Mouse (Mus musculus) right cerebral cortex, postnatal 25 days (tissue): ENCODE measurements around the gene Zfp383.
"Not testable (repeated sequence)": the region's sequence is repeated elsewhere in the genome, so short reads cannot be mapped to it uniquely, and the experiment has no call there.

Experiments used
- DNase-seq: peaks from one replicate; pipeline ENCODE4 v3.0.0; 2022

The Zfp383 gene

DNA sequence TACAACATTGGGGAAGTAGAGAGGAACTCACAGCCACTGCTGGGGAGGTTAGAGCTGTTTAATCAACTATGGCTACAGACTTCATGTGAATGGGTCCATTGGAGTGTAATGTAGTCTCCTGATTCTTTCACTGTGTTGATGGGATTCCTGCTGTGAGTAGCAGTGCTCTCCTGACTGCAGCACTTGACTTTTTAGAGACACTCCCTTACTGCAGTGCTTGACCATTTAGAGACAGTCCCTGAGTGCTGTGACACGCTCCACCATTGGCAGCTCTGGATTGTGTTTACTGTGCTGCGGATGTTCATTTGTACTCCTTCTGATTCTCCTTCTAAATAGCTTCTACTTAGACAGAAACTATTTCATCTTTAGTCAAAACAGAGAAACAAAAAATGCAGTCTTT is 34.7 kb downstream of the Zfp383 start:
- no peak for DNase-seq

DNA sequence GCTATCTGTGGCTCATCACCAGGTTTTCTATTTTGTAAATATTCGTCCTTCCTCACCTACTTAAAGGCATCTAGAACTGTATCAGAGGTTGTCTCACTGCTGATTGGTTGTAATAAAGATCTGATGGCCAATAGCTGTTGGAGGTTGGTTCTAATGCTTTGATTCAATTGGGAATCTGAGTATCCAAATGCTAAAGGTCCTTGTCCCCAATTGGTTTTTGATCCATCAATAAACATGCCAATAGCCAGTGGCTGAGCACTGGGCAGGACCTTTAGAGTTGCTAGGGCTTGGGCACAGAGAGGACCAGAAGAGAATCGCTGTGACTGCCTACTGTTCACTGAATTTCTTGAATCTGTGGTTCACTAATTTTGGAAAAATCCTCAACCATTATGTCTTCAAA is 35.7 kb downstream of the Zfp383 start:
- DNase-seq: no peak

DNA sequence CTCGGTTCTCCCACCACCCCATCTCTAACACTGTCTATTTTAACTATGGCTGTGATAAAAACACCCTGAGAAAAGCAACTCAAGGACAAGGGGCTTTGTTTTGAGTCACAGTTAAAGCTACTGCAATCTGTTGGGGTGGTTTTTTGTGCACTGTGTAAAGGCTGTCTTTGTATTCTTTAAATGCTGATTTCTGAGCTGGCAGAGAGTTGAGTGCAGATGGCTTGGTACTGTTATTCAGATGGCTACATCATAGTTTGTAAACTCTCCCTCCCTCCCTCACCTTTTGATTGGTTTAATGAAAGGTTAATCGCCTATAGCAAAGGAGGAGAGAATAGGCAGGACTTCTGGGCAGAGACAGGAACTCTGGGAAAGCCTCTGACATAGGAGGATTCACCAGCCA is 36.2 kb downstream of the Zfp383 start:
- no peak for DNase-seq

DNA sequence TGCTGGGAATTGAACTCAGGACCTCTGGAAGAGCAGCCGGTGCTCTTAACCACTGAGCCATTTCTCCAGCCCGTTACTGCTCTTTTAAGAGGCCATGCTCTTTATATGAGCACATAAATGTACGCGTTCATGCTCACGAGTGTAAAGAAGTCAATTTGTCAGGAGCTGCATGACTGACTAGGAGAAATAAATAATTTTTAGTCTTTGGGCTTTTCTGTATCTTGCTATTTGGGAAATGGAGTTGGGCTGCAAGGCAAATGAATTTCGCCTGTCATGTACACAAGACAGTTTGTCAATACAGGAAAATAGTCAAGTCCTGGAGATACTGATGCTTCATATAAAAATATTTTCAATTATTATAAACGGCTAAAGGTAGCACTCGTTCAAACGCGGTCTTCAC is 45.1 kb downstream of the Zfp383 start:
- no peak for DNase-seq

DNA sequence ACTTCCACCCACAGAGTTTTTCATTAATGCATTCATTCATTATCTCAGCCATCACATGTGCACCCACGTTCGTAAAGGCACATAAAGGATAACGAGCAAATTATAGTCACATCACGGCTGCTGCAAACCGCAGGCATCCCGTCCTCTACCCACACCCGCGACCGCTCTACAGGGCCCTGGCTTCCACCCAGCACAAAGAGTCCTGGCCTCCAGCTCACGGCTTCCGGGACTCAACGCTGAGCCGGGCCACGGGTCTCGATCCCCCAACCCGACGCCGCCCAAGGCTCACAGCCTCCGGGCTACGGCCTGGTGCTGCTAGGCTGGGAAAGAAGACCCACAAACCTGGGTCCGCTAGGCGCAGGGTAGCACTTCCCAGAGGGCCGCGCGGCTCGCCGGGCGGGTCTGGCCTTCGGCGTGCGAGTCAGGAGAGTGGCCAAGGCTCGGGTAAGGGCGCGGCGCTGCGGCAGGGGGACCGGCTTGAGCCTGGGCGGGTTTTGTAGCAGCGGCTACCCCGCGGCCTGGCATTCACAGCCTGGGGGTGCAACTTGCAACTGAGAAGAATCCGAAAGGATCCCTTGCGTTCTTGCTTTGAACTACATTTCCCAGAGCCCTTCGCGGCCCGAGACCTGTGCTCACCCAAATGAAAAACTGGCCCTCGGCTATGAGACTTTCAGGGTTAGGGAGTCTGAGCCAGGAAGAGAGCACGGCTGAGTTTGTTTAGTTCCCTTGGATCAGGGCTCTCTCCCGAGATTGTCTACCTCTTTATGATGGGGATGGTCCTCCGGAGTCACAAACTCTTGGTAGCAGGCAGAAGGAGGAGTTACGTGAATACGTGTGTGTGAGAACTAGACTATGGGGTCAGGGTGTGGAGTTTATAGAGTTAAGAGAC is 45.7 kb downstream of the Zfp383 start, which contains the start of gene Zfp74:
TSS of gene Zfp74 (minus strand) at position 577 of the 889 bp plus-strand sequence.
- DNase-seq: peak; percentile 85

DNA sequence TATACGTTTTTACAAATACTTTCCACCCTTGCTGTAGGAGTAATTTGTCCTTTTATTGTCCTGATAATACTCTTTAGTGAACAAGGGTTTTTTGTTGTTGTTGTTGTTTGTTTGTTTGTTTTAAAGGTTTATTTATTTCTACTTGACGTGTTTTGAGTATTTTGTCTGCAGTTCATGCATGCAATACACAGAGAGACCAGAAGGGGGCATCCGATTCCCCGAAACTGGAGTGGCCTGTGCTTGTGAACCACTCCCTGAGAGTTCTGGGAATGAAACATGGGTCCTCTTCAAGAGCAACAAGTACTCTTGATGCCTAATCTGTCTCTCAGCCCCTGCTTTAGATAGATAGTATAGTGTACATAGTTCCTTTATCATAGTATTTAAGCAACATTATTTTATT is 46.7 kb downstream of the Zfp383 start:
- DNase-seq: no peak

DNA sequence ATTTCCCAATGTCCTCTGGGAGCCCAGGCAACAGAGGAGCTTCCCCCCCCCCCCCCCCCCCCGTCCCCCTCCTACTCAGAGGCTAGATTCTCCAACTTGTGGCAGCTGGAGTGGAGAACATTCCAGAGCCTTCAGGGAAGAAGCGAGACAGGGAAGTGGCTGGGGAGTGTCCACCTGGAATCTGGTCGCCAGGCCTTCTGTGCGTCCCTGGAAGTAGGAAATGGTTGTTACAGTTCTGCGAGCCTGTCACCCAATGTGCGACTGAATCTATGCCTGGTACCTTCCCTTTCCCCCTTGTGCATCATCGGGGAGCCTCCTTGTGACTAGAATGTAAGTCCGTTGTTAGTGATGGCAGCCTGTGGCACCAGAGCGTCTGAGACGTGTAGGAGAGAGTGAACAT is 48.2 kb downstream of the Zfp383 start:
- peak; percentile 39 for DNase-seq

DNA sequence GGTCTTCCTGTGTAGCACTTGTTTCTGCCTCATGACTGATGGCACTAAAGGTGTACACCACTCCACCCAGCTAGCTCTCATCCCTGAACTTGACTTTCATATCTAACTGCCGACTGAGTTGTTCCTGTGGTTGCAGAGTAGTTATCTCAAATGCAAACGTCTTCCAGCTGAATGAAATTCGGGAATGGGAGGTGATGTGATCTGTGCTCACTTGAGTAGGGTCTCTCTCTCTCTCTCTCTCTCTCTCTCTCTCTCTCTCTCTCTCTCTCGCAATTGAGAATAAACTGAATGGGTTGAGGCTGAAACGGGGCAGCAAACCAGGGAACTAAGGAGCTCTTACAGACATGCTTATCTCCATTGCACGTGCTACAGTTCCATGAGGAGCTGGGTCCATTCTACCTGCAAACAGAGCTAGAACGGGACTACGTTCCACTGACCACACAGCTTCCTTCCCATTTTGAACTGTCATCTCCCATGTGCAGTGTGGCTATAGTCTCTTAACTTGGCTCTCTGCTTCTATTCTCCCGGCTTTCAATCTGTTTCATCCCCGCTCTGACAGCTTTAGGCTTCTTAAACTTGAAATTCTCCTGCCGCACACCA is 50.2 kb downstream of the Zfp383 start:
- DNase-seq: no peak

DNA sequence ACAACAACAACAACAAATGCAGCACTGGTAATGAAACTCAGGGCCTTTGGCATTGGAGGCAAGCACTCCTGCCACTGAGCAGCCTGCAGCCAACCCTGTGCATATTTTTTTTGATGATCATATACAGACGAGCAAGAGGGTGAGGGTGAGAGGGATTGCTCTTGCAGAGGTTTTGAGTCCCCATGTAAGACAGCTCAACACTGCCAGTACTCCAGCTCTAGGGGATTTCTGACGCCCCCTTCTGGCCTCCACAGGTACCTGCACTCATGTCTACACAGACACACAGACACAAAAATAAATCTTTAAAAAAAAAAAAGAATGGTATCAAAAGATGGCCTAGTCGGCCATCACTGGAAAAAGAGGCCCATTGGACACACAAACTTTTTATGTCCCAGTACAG is 51.0 kb downstream of the Zfp383 start:
- DNase-seq: no peak

DNA sequence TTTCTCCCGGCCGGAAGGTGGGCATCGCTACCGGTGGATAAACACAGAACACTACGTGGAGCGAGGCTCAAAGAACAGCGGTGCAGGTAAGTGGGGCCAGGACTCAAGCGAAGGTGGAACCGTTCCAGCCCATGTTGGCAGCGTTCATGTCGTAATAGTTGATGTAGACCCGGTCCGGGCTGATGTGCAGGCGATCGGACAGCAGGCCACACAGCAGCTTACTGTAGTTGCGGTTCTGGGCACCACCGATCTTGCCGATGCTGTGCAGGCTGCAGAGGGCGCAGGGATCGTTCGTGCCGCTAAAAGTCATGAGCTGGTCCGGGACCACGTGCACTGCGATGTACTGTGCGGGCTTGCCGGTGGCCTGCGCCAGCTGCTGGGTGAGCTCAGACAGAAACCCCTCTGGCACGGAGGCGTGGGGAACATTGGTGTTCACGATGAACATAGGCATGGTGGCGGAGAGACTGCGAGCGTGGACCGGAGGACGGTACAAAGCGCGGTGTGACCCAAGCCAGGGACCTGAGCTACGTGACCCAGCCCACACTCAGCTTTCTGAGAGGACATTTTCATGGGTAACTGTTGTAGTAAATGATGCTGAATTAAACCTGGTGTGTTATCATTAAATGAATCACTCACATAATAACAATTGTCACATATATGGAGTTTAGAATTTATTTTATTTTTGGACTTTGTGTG is 57.2 kb downstream of the Zfp383 start:
- not testable (repeated sequence) for DNase-seq
